Mouse (Mus musculus) lung, embryonic 14.5 days (tissue): Measurements from ENCODE around the gene Dync1i2. TPM values are rescaled to one million over a fixed set of nuclear protein-coding genes. Genes with fewer than 3 reads are reported as not detected.

ENCODE experiments used
- ATAC-seq: fragments of 200-750 bp; cut with Nextera tagmentation; 2 replicates; pipeline ENCODE4 v1.8.0; 2017; ENCODE audit warnings: mild to moderate bottlenecking, moderate TSS enrichment, moderate library complexity; ENCODE audit not compliant: insufficient read depth
- DNase-seq: peaks from one replicate; pipeline ENCODE4 v3.0.0-alpha.2; 2015
- H3K27ac ChIP-seq: fragments of 300-500 bp; sonication (generic); 2 replicates; pipeline ENCODE4 v1.5.1; 2014; ENCODE audit warnings: low read depth, mild to moderate bottlenecking, moderate library complexity
- H3K27me3 ChIP-seq: fragments of 300-500 bp; sonication (generic); 2 replicates; pipeline ENCODE4 v1.6.1; 2014; ENCODE audit warnings: low read length, control low read depth; ENCODE audit not compliant: insufficient read depth
- H3K36me3 ChIP-seq: fragments of 300-500 bp; sonication (generic); 2 replicates; pipeline ENCODE4 v1.6.1; 2014; ENCODE audit warnings: control low read depth; ENCODE audit not compliant: insufficient read depth
- H3K4me1 ChIP-seq: fragments of 300-500 bp; sonication (generic); 2 replicates; pipeline ENCODE4 v1.6.1; 2014; ENCODE audit warnings: antibody characterized with exemption, control low read depth; ENCODE audit not compliant: insufficient read depth
- H3K4me2 ChIP-seq: fragments of 300-500 bp; sonication (generic); 2 replicates; pipeline ENCODE4 v1.6.1; 2014; ENCODE audit warnings: mild to moderate bottlenecking
- H3K4me3 ChIP-seq: fragments of 300-500 bp; sonication (generic); 2 replicates; pipeline ENCODE4 v1.5.1; 2014; ENCODE audit warnings: low read depth, low read length
- H3K9ac ChIP-seq: fragments of 300-500 bp; sonication (generic); 2 replicates; pipeline ENCODE4 v1.6.1; 2014
- H3K9me3 ChIP-seq: fragments of 300-500 bp; sonication (generic); 2 replicates; pipeline ENCODE4 v1.6.1; 2016; ENCODE audit warnings: low read depth, low read length, control low read depth
- CTCF ChIP-seq: IDR thresholded peaks from 2 replicates; pipeline ENCODE4 v1.5.1; 2016; ENCODE audit warnings: antibody characterized with exemption, low read depth
- WGBS: fragments of 180-500 bp; shearing (Covaris S2); extraction: QIAGEN DNeasy Blood & Tissue Kit; methylation state at CpG from one replicate; pipeline ENCODE4 v1.1.7; 2014; 5-methylcytosine and 5-hydroxymethylcytosine counted together
- polyA plus RNA-seq: library from polyadenylated mRNA; unstranded; fragments of >200 nt; fragmentation: Nextera tagmentation; extraction: Ambion mirVana; gene quantifications from 2 replicates; pipeline ENCODE4 v1.2.1, GENCODE M21; 2014

The Dync1i2 gene
- polyA plus RNA-seq, 1 experiment from 2014 or later = 110 TPM

- ATAC-seq (no peak), DNase-seq (no peak)
- Histone ChIP-seq H3K27ac (no peak overlapping the region), H3K4me3 (no peak overlapping the region), H3K4me2 (no peak overlapping the region), H3K9ac (no peak overlapping the region), H3K4me1 (no peaks in the 10 kb centered on the region), H3K27me3 (no peaks in the 10 kb centered on the region), H3K9me3 (no peaks in the 10 kb centered on the region), H3K36me3 (peaks cover 28% of the 10 kb centered on the region)
- WGBS = 39% methylated on average over 1 of the region's 1 CpGs
- TF ChIP-seq CTCF = no peak
Observed at GRCm38 (mm10) chr2:71269332-71269731, 57.8 kb downstream of the Dync1i2 start.

GRCm38 (mm10) chr2:71270085-71270484, 58.6 kb downstream of the Dync1i2 start:
- Histone ChIP-seq H3K36me3 (peaks cover 24% of the 10 kb centered on the region; the same call in 1 of the 2 replicates), H3K4me3 (no peak overlapping the region), H3K27ac (no peak overlapping the region), H3K4me1 (no peaks in the 10 kb centered on the region), H3K9ac (no peak overlapping the region), H3K27me3 (no peaks in the 10 kb centered on the region), H3K4me2 (no peak overlapping the region), H3K9me3 (no peaks in the 10 kb centered on the region)
- no peak for DNase-seq
- TF ChIP-seq CTCF = no peak
- 55% methylated on average over 4 of the region's 4 CpGs for WGBS
- ATAC-seq = no peak

GRCm38 (mm10) chr2:71273955-71274679, 62.6 kb downstream of the Dync1i2 start:
- DNase-seq = peak; percentile 72
- Histone ChIP-seq H3K4me3 (peak overlapping the region; percentile 20), H3K4me2 (peak overlapping the region; percentile 50), H3K9ac (peak overlapping the region; percentile 42), H3K27ac (peak overlapping the region; percentile 55; the same call in 1 of the 2 replicates), H3K9me3 (no peaks in the 10 kb centered on the region), H3K4me1 (no peaks in the 10 kb centered on the region), H3K27me3 (no peaks in the 10 kb centered on the region), H3K36me3 (peaks cover 17% of the 10 kb centered on the region; the same call in 1 of the 2 replicates)
- TF ChIP-seq CTCF = no peak
- WGBS = 33% methylated on average over 23 of the region's 23 CpGs
- peak; percentile 56; the same call in 1 of the 2 replicates for ATAC-seq

- H3K4me2 ChIP-seq = no peak overlapping the region
- ATAC-seq (no peak), DNase-seq (no peak)
- peaks cover 17% of the 10 kb centered on the region; the same call in 1 of the 2 replicates for H3K36me3 ChIP-seq
- H3K9ac ChIP-seq = no peak overlapping the region
- H3K4me3 ChIP-seq = no peak overlapping the region
- H3K4me1 ChIP-seq = no peaks in the 10 kb centered on the region
- WGBS = 76% methylated on average over 7 of the region's 7 CpGs
- TF ChIP-seq CTCF = no peak
- no peaks in the 10 kb centered on the region for H3K27me3 ChIP-seq
- H3K27ac ChIP-seq = no peak overlapping the region
- no peaks in the 10 kb centered on the region for H3K9me3 ChIP-seq
Observed at GRCm38 (mm10) chr2:71275734-71276133, 64.2 kb downstream of the Dync1i2 start.

- no peaks in the 10 kb centered on the region for H3K9me3 ChIP-seq
- ATAC-seq (no peak), DNase-seq (no peak)
- no peak overlapping the region for H3K4me2 ChIP-seq
- TF ChIP-seq CTCF = no peak
- no peaks in the 10 kb centered on the region for H3K4me1 ChIP-seq
- H3K27me3 ChIP-seq = no peaks in the 10 kb centered on the region
- H3K27ac ChIP-seq = no peak overlapping the region
- H3K4me3 ChIP-seq = no peak overlapping the region
- WGBS = 66% methylated on average over 23 of the region's 23 CpGs
- no peak overlapping the region for H3K9ac ChIP-seq
- H3K36me3 ChIP-seq = peaks cover 24% of the 10 kb centered on the region; the same call in 1 of the 2 replicates
Observed at GRCm38 (mm10) chr2:71278791-71279775, 67.6 kb downstream of the Dync1i2 start.

- DNase-seq = no peak
- H3K9me3 ChIP-seq = no peaks in the 10 kb centered on the region
- no peaks in the 10 kb centered on the region for H3K4me1 ChIP-seq
- H3K9ac ChIP-seq = no peak overlapping the region
- H3K27me3 ChIP-seq = no peaks in the 10 kb centered on the region
- WGBS = 65% methylated on average over 1 of the region's 1 CpGs
- no peak for TF ChIP-seq CTCF
- no peak for ATAC-seq
- no peak overlapping the region for H3K4me3 ChIP-seq
- peaks cover 7% of the 10 kb centered on the region; the same call in 1 of the 2 replicates for H3K36me3 ChIP-seq
- H3K27ac ChIP-seq = no peak overlapping the region
- H3K4me2 ChIP-seq = no peak overlapping the region
Observed at GRCm38 (mm10) chr2:71281981-71282380, 70.5 kb downstream of the Dync1i2 start.
